Comparison of ENCODE assay signal across 12 mouse cellular contexts in the genomic region with DNA sequence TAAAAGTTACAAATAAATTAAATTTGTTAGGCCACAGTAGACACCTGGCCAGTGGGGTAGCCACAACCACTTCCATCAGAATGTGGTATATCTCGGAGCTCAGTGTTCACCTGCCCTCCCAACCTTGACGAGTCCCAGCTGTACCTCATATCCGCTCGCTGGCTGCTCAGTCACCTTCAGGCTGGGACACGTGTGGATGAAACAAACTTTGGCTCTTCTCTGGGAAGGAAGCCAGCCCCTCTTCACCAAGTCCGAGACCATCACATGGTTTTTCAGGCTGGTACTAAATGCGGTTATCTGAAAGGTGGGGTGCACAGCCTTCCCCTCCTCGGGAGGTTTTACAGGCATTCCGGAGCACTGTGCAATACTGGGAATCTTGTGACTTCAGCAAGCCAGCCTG.
DNase-seq lines count a peak whose midpoint lies in the region; ATAC-seq and TF ChIP-seq lines count a peak whose summit lies in the region.
"Had no signal": no experiment of that assay in that cellular context is flagged by ENCODE, and none has a peak within 500 bp of the region (broad histone marks: within the 10 kb centered on the region; RNA-seq: fewer than 3 reads in every experiment).

No protein-coding gene starts in this region.

- no peaks in the 10 kb centered on the region for H3K27me3 ChIP-seq in kidney, adult 2 months (replicated peaks; ENCODE audit: control insufficient read depth, insufficient read depth, low read length)
- H3K27me3 ChIP-seq in limb, embryonic 13.5 days = no peaks in the 10 kb centered on the region
- H3K27me3 ChIP-seq: forebrain, embryonic 12.5 days had no signal

- H3K4me2 ChIP-seq in limb, embryonic 13.5 days (replicated peaks) = peak overlapping the region; percentile 21; the same call in 1 of the 2 replicates
- H3K4me2 ChIP-seq: forebrain, embryonic 12.5 days had no signal

- no peaks in the 10 kb centered on the region for H3K36me3 ChIP-seq in kidney, adult 2 months (ENCODE audit: control insufficient read depth, insufficient read depth, low read length)
- H3K36me3 ChIP-seq in limb, embryonic 13.5 days = no peaks in the 10 kb centered on the region
- H3K36me3 ChIP-seq: forebrain, embryonic 12.5 days had no signal

- no peak overlapping the region for H3K9ac ChIP-seq in limb, embryonic 13.5 days
- H3K9ac ChIP-seq: forebrain, embryonic 12.5 days had no signal

- no peak for TF ChIP-seq CTCF in layer of hippocampus, adult 2 months (conservative IDR thresholded peaks at IDR 0.05)
- no peak for TF ChIP-seq CTCF in kidney, adult 2 months (conservative IDR thresholded peaks at IDR 0.05; ENCODE audit: insufficient read depth, insufficient read length, low read depth, low read length)

- DNase-seq in layer of hippocampus, adult 2 months (ENCODE audit: low spot score in 2 of 2) = no peak
- no peak for DNase-seq in layer of hippocampus, adult 11-12 months (ENCODE audit: low spot score)
- DNase-seq in heart, adult 9 months (ENCODE audit: low spot score in 2 of 2) = peak; percentile 45 to 52
- peak; percentile 84 for DNase-seq in kidney, adult 2 months
- no peak for DNase-seq in Muller cell, postnatal 12 days (ENCODE audit: inconsistent ontology term)
- DNase-seq in left cerebral cortex, adult 18-20 months (ENCODE audit: low spot score in 2 of 2) = no peak
- DNase-seq: embryo, embryonic 11 days; gastrocnemius, postnatal 25 days had no signal

- H3K4me3 ChIP-seq in layer of hippocampus, adult 2 months = peak overlapping the region; percentile 30
- no peak overlapping the region for H3K4me3 ChIP-seq in kidney, adult 2 months (ENCODE audit: insufficient read depth, low read depth, low read length)
- H3K4me3 ChIP-seq in limb, embryonic 13.5 days = no peak overlapping the region
- H3K4me3 ChIP-seq: forebrain, embryonic 12.5 days had no signal

- no peak for ATAC-seq in limb, embryonic 13.5 days (ENCODE audit: low FRiP score, low read depth)
- ATAC-seq: CD4-positive, CD25-positive, alpha-beta regulatory T cell, adult 4 months; inflammation-experienced regulatory T-cells, adult 6 months had no signal

- H3K27ac ChIP-seq in layer of hippocampus, adult 2 months = peak overlapping the region; percentile 62
- H3K27ac ChIP-seq in kidney, adult 2 months (ENCODE audit: insufficient read depth, low read depth, low read length) = peak overlapping the region; percentile 11; the same call in 1 of the 2 replicates
- H3K27ac ChIP-seq in limb, embryonic 13.5 days = no peak overlapping the region; the same call in 1 of the 2 replicates
- H3K27ac ChIP-seq: forebrain, embryonic 12.5 days had no signal

- TF ChIP-seq POLR2A in kidney, adult 2 months (IDR thresholded peaks at IDR 0.05; ENCODE audit: low read depth, low read length) = no peak

- 42% methylated on average over 9 of the region's 9 CpGs for WGBS in kidney, adult 2 months
- WGBS in limb, embryonic 13.5 days = 27% methylated on average over 9 of the region's 9 CpGs

- no peaks in the 10 kb centered on the region for H3K9me3 ChIP-seq in limb, embryonic 13.5 days
- H3K9me3 ChIP-seq: forebrain, embryonic 12.5 days had no signal

- peaks cover 7% of the 10 kb centered on the region; the same call in 1 of the 2 replicates for H3K4me1 ChIP-seq in kidney, adult 2 months (ENCODE audit: control insufficient read depth, insufficient read depth, low read length)
- H3K4me1 ChIP-seq in limb, embryonic 13.5 days = peaks cover 36% of the 10 kb centered on the region

Comparison
In these comparisons a context has a peak if more than half of its experiments do, and no peak if none do; other contexts are left out.
1. DNase-seq: peak in heart, adult 9 months (2 of 2) and kidney, adult 2 months (single experiment); none in layer of hippocampus, adult 2 months (0 of 2), layer of hippocampus, adult 11-12 months (single experiment), Muller cell, postnatal 12 days (single experiment) and left cerebral cortex, adult 18-20 months (0 of 2).